Mouse (Mus musculus) testis, adult 2 months (tissue): ENCODE data around the gene Ublcp1.
A peak's percentile ranks its signal among the peaks of the same experiment; 100 is the strongest.

Experiments used
- CTCF ChIP-seq: fragments of 200-500 bp; IDR thresholded peaks from 2 replicates; pipeline ENCODE4 v1.5.1; 2012; ENCODE audit warnings: low read depth, mild to moderate bottlenecking, inconsistent platforms, low read length, moderate library complexity; ENCODE audit not compliant: control insufficient read depth, insufficient read depth, insufficient replicate concordance
- POLR2A ChIP-seq: fragments of 200-500 bp; IDR thresholded peaks from 2 replicates; pipeline ENCODE4 v1.6.1; 2012; ENCODE audit warnings: low read depth, mild to moderate bottlenecking, inconsistent platforms, low read length, moderate library complexity; ENCODE audit not compliant: control insufficient read depth

- TF ChIP-seq CTCF (no peak), POLR2A (peak; percentile 49)
These were observed 48.2 kb upstream of the Ublcp1 start, which contains the start of gene Rnf145 for GRCm38 (mm10) chr11:44518281-44519095.
